Mouse (Mus musculus) lung, embryonic 16.5 days (tissue): ENCODE results near the gene Ctns. TPM values are rescaled to one million over a fixed set of nuclear protein-coding genes. Genes with fewer than 3 reads are reported as not detected.
A peak's percentile ranks its signal among the peaks of the same experiment; 100 is the strongest.

Source experiments
- ATAC-seq: fragments of 200-750 bp; cut with Nextera tagmentation; 2 replicates; pipeline ENCODE4 v1.8.0; 2017; ENCODE audit warnings: low read depth, mild to moderate bottlenecking, moderate library complexity
- H3K27ac ChIP-seq: fragments of 300-500 bp; sonication (generic); 2 replicates; pipeline ENCODE4 v1.5.1; 2014; ENCODE audit warnings: mild to moderate bottlenecking, control low read depth, low read length
- H3K27me3 ChIP-seq: fragments of 300-500 bp; sonication (generic); 2 replicates; pipeline ENCODE4 v1.6.1; 2014; ENCODE audit warnings: low read depth, low read length, mixed read lengths; ENCODE audit not compliant: control insufficient read depth, insufficient read depth
- H3K36me3 ChIP-seq: fragments of 300-500 bp; sonication (generic); 2 replicates; pipeline ENCODE4 v1.6.1; 2014; ENCODE audit warnings: low read length; ENCODE audit not compliant: control insufficient read depth, insufficient read depth
- H3K4me1 ChIP-seq: fragments of 300-500 bp; sonication (generic); replicated peaks from 2 replicates; pipeline ENCODE4 v1.6.1; 2014; ENCODE audit warnings: low read length, mixed read lengths; ENCODE audit not compliant: control insufficient read depth, insufficient read depth
- H3K4me2 ChIP-seq: fragments of 300-500 bp; sonication (generic); 2 replicates; pipeline ENCODE4 v1.6.1; 2014; ENCODE audit warnings: low read depth, low read length, control low read depth
- H3K4me3 ChIP-seq: fragments of 300-500 bp; sonication (generic); 2 replicates; pipeline ENCODE4 v1.5.1; 2014; ENCODE audit warnings: mild to moderate bottlenecking, low read length, control low read depth
- H3K9ac ChIP-seq: fragments of 300-500 bp; sonication (generic); 2 replicates; pipeline ENCODE4 v1.6.1; 2014; ENCODE audit warnings: low read length, control low read depth
- H3K9me3 ChIP-seq: fragments of 300-500 bp; sonication (generic); 2 replicates; pipeline ENCODE4 v1.6.1; 2016; ENCODE audit warnings: low read length; ENCODE audit not compliant: control insufficient read depth
- WGBS: fragments of 180-500 bp; shearing (Covaris S2); extraction: QIAGEN DNeasy Blood & Tissue Kit; methylation state at CpG from one replicate; pipeline ENCODE4 v1.1.7; 2014; 5-methylcytosine and 5-hydroxymethylcytosine counted together
- polyA plus RNA-seq: library from polyadenylated mRNA; unstranded; fragments of >200 nt; fragmentation: Nextera tagmentation; extraction: Ambion mirVana; gene quantifications from 2 replicates; pipeline ENCODE4 v1.2.1, GENCODE M21; 2015

The Ctns gene
- polyA plus RNA-seq, 1 experiment from 2014 or later, result 16.4 TPM

DNA sequence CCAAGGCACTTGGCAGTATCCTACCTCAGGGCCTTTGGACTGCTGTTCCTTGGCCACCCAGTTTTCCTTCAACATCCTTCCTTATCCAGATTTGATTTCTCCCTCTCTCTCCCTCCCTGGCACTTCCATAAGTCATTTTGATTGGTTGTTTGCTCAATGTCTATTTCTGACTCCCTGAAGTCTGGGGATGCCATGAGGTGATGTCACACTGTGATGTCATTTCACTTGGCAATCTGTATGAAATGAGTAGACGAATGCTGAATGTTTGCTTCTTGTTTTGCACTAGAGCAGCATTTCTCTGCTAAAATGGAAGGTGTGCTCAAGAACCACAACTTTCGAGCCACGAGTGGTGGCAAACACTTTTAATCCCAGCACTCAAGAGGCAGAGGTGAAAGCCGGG, 37.2 kb downstream of the Ctns start:
- no peak for ATAC-seq
- no peak overlapping the region for H3K9ac ChIP-seq
- H3K4me1 ChIP-seq, result 0 out of 2 replicates have a peak, but pooled peaks cover 7% of the 10 kb centered on the region
- H3K9me3 ChIP-seq, result no peaks in the 10 kb centered on the region
- 77% methylated on average over 4 of the region's 4 CpGs for WGBS
- no peaks in the 10 kb centered on the region for H3K36me3 ChIP-seq
- peaks cover 19% of the 10 kb centered on the region; the same call in 1 of the 2 replicates for H3K27me3 ChIP-seq
- no peak overlapping the region for H3K4me2 ChIP-seq
- H3K4me3 ChIP-seq, result no peak overlapping the region
- H3K27ac ChIP-seq, result no peak overlapping the region

DNA sequence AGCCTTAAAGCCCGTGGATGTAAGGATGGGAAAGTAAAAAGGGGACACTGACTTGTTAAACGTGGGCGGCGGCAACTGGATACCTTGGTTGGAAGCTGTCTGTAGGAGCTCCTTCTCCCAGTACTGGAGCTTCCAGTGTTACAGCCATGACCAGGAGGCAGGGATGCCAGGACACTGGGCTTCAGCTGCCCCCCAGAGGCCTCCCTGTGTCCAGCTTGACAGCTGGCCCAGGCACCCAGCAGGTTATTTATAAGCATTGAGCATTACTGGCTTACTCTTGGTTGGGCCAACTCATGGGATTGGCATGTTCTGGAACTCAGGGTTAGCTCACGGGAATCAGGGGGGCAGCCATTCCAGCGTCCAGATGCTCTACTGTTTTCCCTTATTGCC, 38.0 kb downstream of the Ctns start:
- Histone ChIP-seq H3K4me3 (peak overlapping the region; percentile 48), H3K9me3 (no peaks in the 10 kb centered on the region), H3K9ac (peak overlapping the region; percentile 63), H3K4me2 (peak overlapping the region; percentile 88), H3K4me1 (0 out of 2 replicates have a peak, but pooled peaks cover 7% of the 10 kb centered on the region), H3K36me3 (no peaks in the 10 kb centered on the region), H3K27ac (no peak overlapping the region), H3K27me3 (peaks cover 19% of the 10 kb centered on the region; the same call in 1 of the 2 replicates)
- peak; percentile 50 for ATAC-seq
- 21% methylated on average over 6 of the region's 6 CpGs for WGBS

DNA sequence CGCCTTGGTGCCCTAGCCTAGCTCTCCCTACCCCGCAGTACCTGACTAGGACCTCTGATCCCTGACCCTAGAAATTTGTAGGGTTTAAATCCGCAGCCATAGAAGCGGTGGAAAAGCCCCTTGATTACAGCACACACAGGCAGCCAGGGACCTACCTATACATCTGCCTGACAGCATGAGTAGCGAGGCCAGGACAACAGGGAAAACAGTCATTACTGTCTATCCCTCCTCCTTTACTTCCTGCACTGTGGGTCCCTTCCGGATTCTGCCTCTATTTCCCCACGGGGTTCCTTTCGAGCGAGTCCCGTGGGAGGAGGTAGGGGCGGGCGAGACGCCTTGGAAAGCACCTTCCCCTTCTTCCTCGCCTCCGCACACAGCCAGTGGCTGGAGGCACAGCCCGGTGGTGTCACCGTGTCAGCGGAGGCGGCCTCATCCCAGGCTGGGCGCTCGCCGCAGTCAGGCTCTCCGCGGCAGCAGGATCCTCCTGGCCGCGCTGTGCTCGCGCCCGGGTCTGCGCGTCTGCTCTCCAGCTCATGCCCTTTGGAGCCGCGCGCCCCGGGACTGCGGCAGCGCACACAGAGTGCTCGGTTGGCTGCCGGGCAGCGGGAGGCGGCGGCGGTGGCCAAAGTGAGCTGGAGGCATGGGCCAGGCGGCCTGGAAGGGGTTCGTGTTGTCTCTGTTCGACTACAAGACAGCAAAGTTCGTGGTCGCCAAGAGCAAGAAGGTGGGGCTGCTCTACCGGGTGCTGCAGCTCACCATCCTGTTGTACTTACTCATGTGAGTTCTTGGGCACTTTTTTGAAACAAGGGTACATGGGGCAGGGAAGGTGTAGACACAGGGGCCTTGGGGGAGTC, 38.7 kb downstream of the Ctns start, which contains the start of gene P2rx5:
Gene P2rx5 (plus strand): TSS at position 465 of the 854 bp plus-strand sequence.
- Histone ChIP-seq H3K27ac (no peak within 1 kb of the TSS), H3K36me3 (no peaks in the 10 kb centered on the region), H3K9ac (peak within 1 kb of the TSS; percentile 63), H3K27me3 (peaks cover 19% of the 10 kb centered on the region; the same call in 1 of the 2 replicates), H3K4me3 (peak within 1 kb of the TSS; percentile 48), H3K4me1 (0 out of 2 replicates have a peak, but pooled peaks cover 7% of the 10 kb centered on the region), H3K4me2 (peak within 1 kb of the TSS; percentile 88), H3K9me3 (no peaks in the 10 kb centered on the region)
- 3% methylated on average over 48 of the region's 49 CpGs for WGBS
- ATAC-seq, result peak; percentile 89

DNA sequence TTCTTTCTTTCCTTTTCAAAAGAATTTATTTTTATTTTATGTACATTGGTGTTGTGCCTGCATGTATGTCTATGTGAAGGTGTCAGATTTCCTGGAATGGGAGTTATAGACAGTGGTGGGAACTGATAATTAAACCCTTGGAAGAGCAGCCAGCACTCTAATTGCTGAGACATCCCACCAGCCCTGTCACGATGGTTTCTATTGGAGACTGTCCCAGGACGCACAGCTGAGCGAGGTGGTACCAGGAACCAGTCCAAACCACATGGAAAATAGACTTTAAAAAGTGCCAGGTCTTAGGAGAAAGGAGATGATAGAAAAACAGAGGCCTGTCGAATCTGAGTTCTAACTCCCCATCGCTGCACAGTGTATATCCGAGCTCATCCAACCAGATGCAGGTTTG, 43.8 kb downstream of the Ctns start:
- no peak overlapping the region for H3K4me3 ChIP-seq
- no peak overlapping the region for H3K27ac ChIP-seq
- no peaks in the 10 kb centered on the region for H3K36me3 ChIP-seq
- no peaks in the 10 kb centered on the region for H3K9me3 ChIP-seq
- 69% methylated on average over 6 of the region's 6 CpGs for WGBS
- 0 out of 2 replicates have a peak, but pooled peaks cover 1% of the 10 kb centered on the region for H3K4me1 ChIP-seq
- H3K9ac ChIP-seq, result no peak overlapping the region
- no peak overlapping the region for H3K4me2 ChIP-seq
- H3K27me3 ChIP-seq, result peaks cover 13% of the 10 kb centered on the region; the same call in 1 of the 2 replicates
- ATAC-seq, result no peak

DNA sequence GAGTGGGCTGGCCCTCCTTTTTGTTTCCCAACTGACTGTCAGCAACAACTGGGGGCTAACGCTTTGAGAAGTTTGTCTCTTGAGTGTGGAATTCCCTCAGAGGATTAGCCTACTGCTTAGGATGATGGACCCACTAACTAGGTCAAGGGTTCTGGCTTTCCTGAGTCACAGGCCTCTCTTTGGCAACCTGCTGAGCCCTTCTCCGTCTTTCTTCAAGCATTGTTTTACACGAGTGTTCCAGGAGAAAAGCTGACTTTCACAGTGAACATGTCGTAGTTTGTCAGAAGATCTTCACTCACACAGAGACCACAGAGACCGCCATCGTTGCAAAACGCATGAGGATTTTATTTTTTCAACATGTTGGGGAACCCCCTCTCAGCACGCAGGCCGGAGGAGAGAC, 50.6 kb downstream of the Ctns start:
- no peaks in the 10 kb centered on the region for H3K9me3 ChIP-seq
- H3K27ac ChIP-seq, result no peak overlapping the region
- H3K4me1 ChIP-seq, result peaks cover 3% of the 10 kb centered on the region; the same call in 1 of the 2 replicates
- no peak overlapping the region for H3K9ac ChIP-seq
- 75% methylated on average over 9 of the region's 9 CpGs for WGBS
- H3K36me3 ChIP-seq, result no peaks in the 10 kb centered on the region
- H3K27me3 ChIP-seq, result no peaks in the 10 kb centered on the region
- ATAC-seq, result no peak
- H3K4me2 ChIP-seq, result no peak overlapping the region
- H3K4me3 ChIP-seq, result no peak overlapping the region

DNA sequence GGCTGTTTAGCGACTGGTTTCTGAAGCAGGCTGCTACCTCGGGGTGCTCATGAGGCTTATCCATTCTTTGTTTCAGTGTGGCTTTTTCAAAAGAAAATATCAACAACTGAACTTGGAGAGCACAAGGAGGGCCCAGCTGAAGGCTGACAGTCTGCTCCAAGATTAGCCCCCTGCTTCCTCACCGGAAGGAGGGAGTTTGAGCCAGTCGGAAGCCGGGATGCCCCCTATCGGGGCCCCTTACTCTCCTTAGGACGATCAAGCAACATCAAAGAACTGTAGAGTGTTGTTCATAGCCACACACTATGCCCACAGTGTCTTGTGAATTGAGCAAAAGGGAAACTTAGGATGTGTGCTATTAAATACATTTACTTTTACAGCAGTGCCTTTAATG, 51.9 kb downstream of the Ctns start:
- Histone ChIP-seq H3K9me3 (no peaks in the 10 kb centered on the region), H3K27me3 (no peaks in the 10 kb centered on the region)
- 41% methylated on average over 7 of the region's 7 CpGs for WGBS

DNA sequence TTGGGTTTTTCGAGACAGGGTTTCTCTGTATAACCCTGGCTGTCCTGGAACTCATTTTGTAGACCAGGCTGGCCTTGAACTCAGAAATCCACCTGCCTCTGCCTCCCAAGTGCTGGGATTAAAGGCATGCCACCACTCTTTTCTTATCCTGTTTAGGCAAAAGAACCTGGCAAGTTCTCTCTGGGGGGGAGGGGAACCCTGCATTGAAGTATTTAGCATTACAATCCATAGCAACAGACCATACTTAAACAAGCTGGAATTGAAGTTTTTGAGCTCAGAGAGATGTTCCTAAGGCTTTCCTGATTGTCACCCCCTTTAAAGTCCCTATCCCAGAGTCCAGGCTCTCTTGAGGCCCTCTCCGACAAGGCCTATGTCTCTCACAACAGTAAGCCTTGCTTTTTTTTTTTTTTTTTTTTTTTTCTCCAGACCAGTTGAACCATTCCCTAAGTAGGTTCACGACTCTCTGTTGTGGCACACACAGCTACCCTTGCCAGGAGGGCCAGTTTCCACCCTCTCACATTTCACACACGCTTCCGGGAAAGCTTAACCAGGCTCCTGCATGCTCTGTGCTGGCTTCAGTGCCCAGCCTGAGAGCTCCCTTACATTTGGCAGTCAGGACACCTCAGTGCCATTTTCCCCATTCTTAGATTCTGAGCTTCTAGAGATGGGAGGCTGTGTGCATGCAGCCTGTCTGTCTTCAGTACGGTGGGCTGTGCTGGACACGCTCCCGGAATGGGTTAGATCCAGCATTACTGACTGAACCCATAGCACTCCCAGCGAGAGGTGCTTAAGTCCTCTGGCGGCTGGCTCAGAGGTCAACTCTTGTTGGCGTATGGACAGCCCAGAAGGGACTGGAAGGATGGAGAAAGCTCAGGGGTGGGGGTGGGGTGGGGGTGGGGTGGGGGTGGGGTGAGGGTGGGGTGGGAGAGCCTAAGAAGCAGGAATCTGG, 52.5 kb downstream of the Ctns start:
- WGBS, result 44% methylated on average over 11 of the region's 11 CpGs
- Histone ChIP-seq H3K4me2 (no peak overlapping the region), H3K36me3 (no peaks in the 10 kb centered on the region), H3K27me3 (no peaks in the 10 kb centered on the region), H3K4me1 (peaks cover 3% of the 10 kb centered on the region; the same call in 1 of the 2 replicates), H3K4me3 (no peak overlapping the region), H3K9ac (no peak overlapping the region), H3K27ac (no peak overlapping the region), H3K9me3 (no peaks in the 10 kb centered on the region)
- ATAC-seq, result no peak

More for the DNA sequence above, 51.9 kb downstream of the Ctns start:
- Histone ChIP-seq H3K27ac (no peak overlapping the region), H3K4me1 (peaks cover 3% of the 10 kb centered on the region; the same call in 1 of the 2 replicates), H3K36me3 (no peaks in the 10 kb centered on the region), H3K9ac (no peak overlapping the region), H3K4me2 (no peak overlapping the region), H3K4me3 (no peak overlapping the region)
- no peak for ATAC-seq

DNA sequence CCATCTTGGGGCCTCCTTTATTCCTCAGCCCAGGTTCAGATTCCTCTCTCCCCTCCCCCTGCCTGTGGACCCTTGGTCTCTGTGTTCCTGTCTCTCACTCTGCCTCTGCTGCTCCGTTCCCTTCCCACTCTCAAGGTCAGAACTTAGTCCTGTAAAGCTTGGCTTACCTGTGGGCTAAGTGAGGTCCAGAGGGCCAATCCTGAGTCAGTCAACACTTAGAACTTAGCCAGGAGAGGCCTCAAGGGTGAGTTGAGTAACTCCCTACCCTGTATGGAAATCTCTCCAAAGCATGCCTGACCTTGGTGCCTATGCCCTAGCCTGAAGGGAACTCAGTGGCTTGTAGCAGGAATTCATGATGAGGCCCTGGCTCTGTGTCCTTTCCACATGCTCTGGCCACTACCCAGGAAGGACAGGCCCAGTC, 54.6 kb downstream of the Ctns start:
- H3K4me1 ChIP-seq, result peaks cover 3% of the 10 kb centered on the region; the same call in 1 of the 2 replicates
- H3K9me3 ChIP-seq, result no peaks in the 10 kb centered on the region
- H3K27me3 ChIP-seq, result no peaks in the 10 kb centered on the region
- no peak overlapping the region for H3K4me3 ChIP-seq
- peak; percentile 79 for ATAC-seq
- no peak overlapping the region for H3K27ac ChIP-seq
- no peaks in the 10 kb centered on the region for H3K36me3 ChIP-seq
- no peak overlapping the region for H3K9ac ChIP-seq
- no peak overlapping the region for H3K4me2 ChIP-seq
- WGBS, result 45% methylated on average over 1 of the region's 1 CpGs
